ENCODE assay signal across 8 mouse cellular contexts in the genomic region with DNA sequence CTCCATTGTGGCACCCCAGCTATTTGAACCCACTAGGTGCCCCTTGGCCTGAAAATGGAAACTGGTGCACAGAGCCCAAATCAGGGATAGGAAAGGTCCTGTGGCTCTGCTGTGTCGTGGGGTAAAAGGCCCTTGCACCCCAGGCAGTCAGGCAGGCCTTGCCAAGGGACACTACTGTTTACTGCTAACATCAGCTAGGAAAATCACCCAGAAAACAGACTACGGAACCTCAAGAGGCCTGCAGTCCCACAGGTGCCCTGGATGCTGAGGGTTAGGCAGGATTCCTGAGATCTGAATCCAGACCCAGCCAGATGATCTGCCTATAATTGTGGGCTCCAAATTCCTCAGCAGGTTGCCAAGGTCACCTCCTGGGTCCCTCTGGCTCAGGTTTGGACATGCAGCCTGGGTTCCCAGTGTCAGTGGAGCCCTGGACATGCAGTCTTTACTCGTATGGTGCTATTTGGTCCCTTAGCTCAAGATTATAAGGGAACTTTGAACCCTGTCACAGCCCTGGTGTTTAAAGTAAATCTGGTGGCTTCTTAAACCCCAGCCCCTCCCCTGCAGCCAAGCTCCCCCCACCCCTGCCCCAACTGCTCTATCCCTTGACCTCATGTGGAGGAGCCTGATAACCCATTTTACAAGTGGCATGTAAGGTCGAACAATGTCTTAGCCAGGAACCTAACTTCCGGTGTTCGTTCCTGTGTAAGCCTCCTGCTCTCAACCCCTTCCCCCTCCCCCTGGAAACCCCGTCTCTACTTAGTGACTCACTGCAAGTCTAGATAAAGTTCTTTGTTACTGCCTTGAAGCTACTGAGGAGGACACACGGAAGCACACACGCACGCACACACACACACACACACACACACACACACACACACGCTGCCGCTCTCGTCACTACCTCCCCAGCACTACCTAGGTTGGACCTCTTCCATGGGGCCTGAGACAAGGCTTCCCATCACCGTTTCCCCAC. TPM values are rescaled to one million over a fixed set of nuclear protein-coding genes. Genes with fewer than 3 reads are reported as not detected.
DNase-seq lines count a peak whose midpoint lies in the region; ATAC-seq lines count a peak whose summit lies in the region.

No protein-coding gene starts in this region.

- 74% methylated on average over 14 of the region's 14 CpGs for WGBS in forebrain, embryonic 15.5 days

- H3K4me2 ChIP-seq in forebrain, embryonic 15.5 days (replicated peaks): no peak overlapping the region

- H3K9me3 ChIP-seq in forebrain, embryonic 15.5 days: no peaks in the 10 kb centered on the region

- peaks cover 13% of the 10 kb centered on the region for H3K4me1 ChIP-seq in forebrain, embryonic 15.5 days

- H3K36me3 ChIP-seq in forebrain, embryonic 15.5 days: no peaks in the 10 kb centered on the region

- H3K27me3 ChIP-seq in forebrain, embryonic 15.5 days: no peaks in the 10 kb centered on the region

- H3K4me3 ChIP-seq in forebrain, embryonic 15.5 days: no peak overlapping the region

- H3K9ac ChIP-seq in forebrain, embryonic 15.5 days (replicated peaks): no peak overlapping the region

- ATAC-seq in megakaryocyte-erythroid progenitor cell, adult 5-6 weeks (replicated peaks; ENCODE audit: low FRiP score, low TSS enrichment, poor library complexity, severe bottlenecking): peak; percentile 70
- ATAC-seq in forebrain, embryonic 15.5 days (replicated peaks): no peak

- no peak overlapping the region for H3K27ac ChIP-seq in forebrain, embryonic 15.5 days (replicated peaks)

- DNase-seq in CD4-positive, CD25-positive, alpha-beta regulatory T cell, adult 2 months (ENCODE audit: low read depth, low spot score): peak; percentile 92
- DNase-seq in MEL-GATA-1-ER (ENCODE audit: extremely low read depth, low read depth): peak; percentile 95
- peak; percentile 52 for DNase-seq in heart, adult 18-20 months
- peak; percentile 48 to 69 for DNase-seq in kidney, postnatal 36 days
- no peak for DNase-seq in right cerebral cortex, postnatal 4 days
- no peak for DNase-seq in frontal cortex, postnatal 25 days (ENCODE audit: low spot score in 2 of 2)

RNA-seq across cellular contexts. Expression of gene Ankrd9, which starts 28.6 kb away (rescaled TPM):
- 10 to 100 TPM; 59.5 to 68.0 TPM for total RNA-seq in heart, adult 18-20 months (2021)
- total RNA-seq in megakaryocyte-erythroid progenitor cell, adult 5-6 weeks (2014; fragmentation: Nextera tagmentation): 3.6 and 5.7 TPM in 2 replicates
- total RNA-seq in megakaryocyte-erythroid progenitor cell, adult 5-6 weeks (2017): 2.2 and 3.6 TPM in 2 replicates
- 5.0 and 6.5 TPM in 2 replicates for polyA plus RNA-seq in forebrain, embryonic 15.5 days (2015; fragmentation: Nextera tagmentation; extraction: Ambion mirVana)

RNA-seq across cellular contexts. Expression of gene Rcor1, which starts 31.7 kb away (rescaled TPM):
- 10 to 100 TPM; 14.7 to 15.0 TPM for total RNA-seq in heart, adult 18-20 months (2021)
- 56.7 and 73.4 TPM in 2 replicates for total RNA-seq in megakaryocyte-erythroid progenitor cell, adult 5-6 weeks (2014; fragmentation: Nextera tagmentation)
- 44.1 and 55.3 TPM in 2 replicates for total RNA-seq in megakaryocyte-erythroid progenitor cell, adult 5-6 weeks (2017)
- polyA plus RNA-seq in forebrain, embryonic 15.5 days (2015; fragmentation: Nextera tagmentation; extraction: Ambion mirVana): 8.1 and 8.4 TPM in 2 replicates

Comparison
In these comparisons a context has a peak if more than half of its experiments do, and no peak if none do; other contexts are left out.
1. DNase-seq: peak in CD4-positive, CD25-positive, alpha-beta regulatory T cell, adult 2 months (single experiment), MEL-GATA-1-ER (single experiment), heart, adult 18-20 months (2 of 2) and kidney, postnatal 36 days (2 of 2); none in right cerebral cortex, postnatal 4 days (single experiment) and frontal cortex, postnatal 25 days (0 of 2).
2. RNA of gene Ankrd9, which starts 28.6 kb away (total RNA-seq): 59.5 to 68.0 TPM in heart, adult 18-20 months; 2.2 to 5.7 TPM in megakaryocyte-erythroid progenitor cell, adult 5-6 weeks; every median in the first group is over 4 times any median in the second.